Mouse (Mus musculus) megakaryocyte, embryonic 14.5 days (primary cell): ENCODE data around the gene Trhr2.

Experiments
- FLI1 ChIP-seq: IDR thresholded peaks from 2 replicates; pipeline ENCODE4 v1.6.1; 2012; ENCODE audit warnings: low read length, inconsistent platforms, mixed read lengths
- GATA1 ChIP-seq: IDR thresholded peaks from 3 replicates; pipeline ENCODE4 v1.6.1; 2012; ENCODE audit warnings: mixed read lengths, low read length, inconsistent platforms, borderline replicate concordance

- TF ChIP-seq GATA1 = no peak
- no peak for TF ChIP-seq FLI1
Measured at GRCm38 (mm10) chr8:122375751-122376364, 15.3 kb upstream of the Trhr2 start.
